ENCODE assay signal across 13 mouse cellular contexts in the genomic region with DNA sequence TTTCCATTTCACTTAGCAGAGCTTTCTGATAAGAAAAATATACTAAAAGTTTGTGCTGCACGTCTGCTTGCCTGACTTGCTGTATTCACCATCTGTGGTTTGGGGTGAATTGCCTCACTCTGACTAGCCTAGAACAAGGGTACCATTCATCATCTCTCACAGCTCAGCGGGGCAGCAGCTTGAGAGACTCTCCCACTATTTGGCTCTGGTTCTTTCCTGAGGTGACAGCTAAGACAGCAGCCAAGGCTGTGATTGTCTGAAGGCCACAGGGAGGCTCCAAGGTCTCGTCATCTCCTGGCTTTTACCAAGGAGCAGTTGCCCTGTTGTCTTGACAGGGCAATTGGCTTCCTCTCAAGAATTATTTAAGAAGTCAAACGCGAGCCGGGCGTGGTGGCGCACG. TPM values are rescaled to one million over a fixed set of nuclear protein-coding genes. Genes with fewer than 3 reads are reported as not detected.
DNase-seq lines count a peak whose midpoint lies in the region; TF ChIP-seq lines count a peak whose summit lies in the region.
"Had no signal": no experiment of that assay in that cellular context is flagged by ENCODE, and none has a peak within 500 bp of the region (broad histone marks: within the 10 kb centered on the region; RNA-seq: fewer than 3 reads in every experiment).

No protein-coding gene starts in this region.

- DNase-seq in adrenal gland, adult 2 months: peak; percentile 78
- DNase-seq in adrenal gland, postnatal 25 days: no peak
- peak; percentile 32 for DNase-seq in kidney, adult 2 months
- no peak for DNase-seq in kidney, adult 11 months
- DNase-seq in right cerebral cortex, postnatal 10 days (ENCODE audit: low spot score in 2 of 2): peak; percentile 30 to 57
- no peak for DNase-seq in right cerebral cortex, postnatal 25 days
- DNase-seq in layer of hippocampus, adult 9-11 months: peak; percentile 51
- DNase-seq in retina, postnatal 1 day: no peak
- DNase-seq: kidney, postnatal 4 days; thymus, postnatal 25 days had no signal

- WGBS in kidney, adult 2 months: 59% methylated on average over 9 of the region's 9 CpGs

- TF ChIP-seq CTCF in kidney, adult 2 months (conservative IDR thresholded peaks at IDR 0.05; ENCODE audit: insufficient read depth, insufficient read length, low read depth, low read length): no peak

- no peak overlapping the region for H3K4me3 ChIP-seq in kidney, adult 2 months (ENCODE audit: insufficient read depth, low read depth, low read length)
- H3K4me3 ChIP-seq: embryonic facial prominence, embryonic 12.5 days; liver, embryonic 15.5 days; midbrain, embryonic 10.5 days had no signal

- peaks cover 7% of the 10 kb centered on the region; the same call in 1 of the 2 replicates for H3K4me1 ChIP-seq in kidney, adult 2 months (ENCODE audit: control insufficient read depth, insufficient read depth, low read length)

- H3K36me3 ChIP-seq in kidney, adult 2 months (ENCODE audit: control insufficient read depth, insufficient read depth, low read length): no peaks in the 10 kb centered on the region
- H3K36me3 ChIP-seq: embryonic facial prominence, embryonic 12.5 days; liver, embryonic 15.5 days; midbrain, embryonic 10.5 days had no signal

- no peak for TF ChIP-seq POLR2A in kidney, adult 2 months (IDR thresholded peaks at IDR 0.05; ENCODE audit: low read depth, low read length)

- no peak overlapping the region for H3K27ac ChIP-seq in kidney, adult 2 months (ENCODE audit: insufficient read depth, low read depth, low read length)
- H3K27ac ChIP-seq: embryonic facial prominence, embryonic 12.5 days; liver, embryonic 15.5 days; midbrain, embryonic 10.5 days had no signal

- H3K27me3 ChIP-seq in kidney, adult 2 months (replicated peaks; ENCODE audit: control insufficient read depth, insufficient read depth, low read length): no peaks in the 10 kb centered on the region
- H3K27me3 ChIP-seq: embryonic facial prominence, embryonic 12.5 days; liver, embryonic 15.5 days had no signal

RNA-seq across cellular contexts. Expression of a gene that starts 3.3 kb away (rescaled TPM):
- 100 to 1,000 TPM; 110 to 159 TPM for total RNA-seq in adrenal gland, adult 2 months (2021)
- 14.3 and 16.0 TPM in 2 replicates for polyA plus RNA-seq in adrenal gland, adult 2 months (2012; rRNA removed)
- total RNA-seq in adrenal gland, postnatal 25 days (2021): 123 and 133 TPM in 2 replicates
- polyA plus RNA-seq in kidney, adult 2 months (2012; rRNA removed): 8.3 and 9.1 TPM in 2 replicates

RNA-seq across cellular contexts. Expression of a gene that starts 30.0 kb away (rescaled TPM):
- 100 to 1,000 TPM; 159 to 172 TPM for total RNA-seq in adrenal gland, adult 2 months (2021)
- 336 and 349 TPM in 2 replicates for polyA plus RNA-seq in adrenal gland, adult 2 months (2012; rRNA removed)
- total RNA-seq in adrenal gland, postnatal 25 days (2021): 187 and 196 TPM in 2 replicates
- polyA plus RNA-seq in kidney, adult 2 months (2012; rRNA removed): 59.9 and 69.9 TPM in 2 replicates

Comparison
In these comparisons a context has a peak if more than half of its experiments do, and no peak if none do; other contexts are left out.
1. DNase-seq: peak in adrenal gland, adult 2 months (single experiment), kidney, adult 2 months (single experiment), right cerebral cortex, postnatal 10 days (2 of 2) and layer of hippocampus, adult 9-11 months (single experiment); none in adrenal gland, postnatal 25 days (single experiment), kidney, adult 11 months (single experiment), right cerebral cortex, postnatal 25 days (single experiment) and retina, postnatal 1 day (single experiment).